Mouse (Mus musculus) olfactory bulb, adult 2 months (tissue): Measurements from ENCODE around the gene Fez2. TPM values are rescaled to one million over a fixed set of nuclear protein-coding genes. Genes with fewer than 3 reads are reported as not detected.

ENCODE experiments used
- H3K27ac ChIP-seq: fragments of 200-500 bp; 2 replicates; pipeline ENCODE4 v1.5.1; 2012; ENCODE audit warnings: low read depth, low read length; ENCODE audit not compliant: insufficient read depth
- H3K4me1 ChIP-seq: fragments of 200-500 bp; 2 replicates; pipeline ENCODE4 v1.6.1; 2012; ENCODE audit warnings: low read length; ENCODE audit not compliant: control insufficient read depth, insufficient read depth
- H3K4me3 ChIP-seq: fragments of 200-500 bp; 2 replicates; pipeline ENCODE4 v1.5.1; 2012; ENCODE audit warnings: mild to moderate bottlenecking, low read depth, low read length, moderate library complexity; ENCODE audit not compliant: insufficient read depth
- CTCF ChIP-seq: fragments of 200-500 bp; IDR thresholded peaks from 2 replicates; pipeline ENCODE4 v1.5.1; 2012; ENCODE audit warnings: low read depth, mild to moderate bottlenecking, low read length, moderate library complexity; ENCODE audit not compliant: insufficient read depth
- POLR2A ChIP-seq: fragments of 200-500 bp; IDR thresholded peaks from 2 replicates; pipeline ENCODE4 v1.6.1; 2012; ENCODE audit warnings: mild to moderate bottlenecking, low read depth, low read length, moderate library complexity; ENCODE audit not compliant: insufficient read depth
- WGBS: fragments of 180-500 bp; shearing (Covaris S2); methylation state at CpG from one replicate; pipeline ENCODE4 v1.1.7; 2018; 5-methylcytosine and 5-hydroxymethylcytosine counted together
- polyA plus RNA-seq: library from polyadenylated mRNA; stranded (reverse); fragments of >200 nt; gene quantifications from 2 replicates; pipeline ENCODE4 v1.2.4, GENCODE M21; 2012; ENCODE audit warnings: low replicate concordance; ENCODE audit not compliant: missing spikeins, insufficient read depth, insufficient read length

Gene Fez2
- polyA plus RNA-seq, 1 experiment, result not detected

- TF ChIP-seq CTCF, result no peak
- TF ChIP-seq POLR2A, result no peak
- Histone ChIP-seq H3K4me3 (no peak overlapping the region), H3K27ac (no peak overlapping the region), H3K4me1 (no peaks in the 10 kb centered on the region)
- WGBS, result 85% methylated on average over 8 of the region's 8 CpGs
These were observed 38.7 kb downstream of the Fez2 start for GRCm38 (mm10) chr17:78379079-78379729.

GRCm38 (mm10) chr17:78376587-78376986 lies 41.4 kb downstream of the Fez2 start:
- WGBS, result 74% methylated on average over 8 of the region's 8 CpGs
- no peak for TF ChIP-seq CTCF
- no peaks in the 10 kb centered on the region for H3K4me1 ChIP-seq
- H3K4me3 ChIP-seq, result no peak overlapping the region
- H3K27ac ChIP-seq, result no peak overlapping the region

- no peak overlapping the region for H3K4me3 ChIP-seq
- WGBS, result 88% methylated on average over 10 of the region's 10 CpGs
- no peak for TF ChIP-seq CTCF
- no peak for TF ChIP-seq POLR2A
- no peaks in the 10 kb centered on the region for H3K4me1 ChIP-seq
- H3K27ac ChIP-seq, result no peak overlapping the region
These were observed 43.2 kb downstream of the Fez2 start for GRCm38 (mm10) chr17:78374756-78375155.

- Histone ChIP-seq H3K4me3 (no peak overlapping the region), H3K27ac (no peak overlapping the region), H3K4me1 (no peaks in the 10 kb centered on the region)
- TF ChIP-seq POLR2A (no peak), CTCF (no peak)
- 94% methylated on average over 8 of the region's 8 CpGs for WGBS
These were observed 44.1 kb downstream of the Fez2 start for GRCm38 (mm10) chr17:78373849-78374248.

- Histone ChIP-seq H3K4me3 (no peak overlapping the region), H3K27ac (no peak overlapping the region), H3K4me1 (no peaks in the 10 kb centered on the region)
- 92% methylated on average over 6 of the region's 6 CpGs for WGBS
- TF ChIP-seq CTCF (no peak), POLR2A (no peak)
These were observed 44.8 kb downstream of the Fez2 start for GRCm38 (mm10) chr17:78373174-78373573.

- 87% methylated on average over 1 of the region's 1 CpGs for WGBS
- Histone ChIP-seq H3K27ac (no peak overlapping the region), H3K4me1 (no peaks in the 10 kb centered on the region), H3K4me3 (no peak overlapping the region)
- no peak for TF ChIP-seq CTCF
- no peak for TF ChIP-seq POLR2A
These were observed 47.5 kb downstream of the Fez2 start for GRCm38 (mm10) chr17:78370445-78370844.

GRCm38 (mm10) chr17:78368481-78368880 lies 49.5 kb downstream of the Fez2 start:
- H3K27ac ChIP-seq, result no peak overlapping the region
- no peaks in the 10 kb centered on the region for H3K4me1 ChIP-seq
- TF ChIP-seq CTCF (no peak), POLR2A (no peak)
- WGBS, result 65% methylated on average over 8 of the region's 8 CpGs
- H3K4me3 ChIP-seq, result no peak overlapping the region

- WGBS, result 91% methylated on average over 7 of the region's 7 CpGs
These were observed 51.9 kb downstream of the Fez2 start for GRCm38 (mm10) chr17:78366070-78366469.

GRCm38 (mm10) chr17:78364555-78365302 lies 53.2 kb downstream of the Fez2 start:
- WGBS, result 97% methylated on average over 23 of the region's 23 CpGs
- H3K27ac ChIP-seq, result no peak overlapping the region
- TF ChIP-seq POLR2A, result no peak
- TF ChIP-seq CTCF, result no peak
- peaks cover 2% of the 10 kb centered on the region; the same call in 1 of the 2 replicates for H3K4me1 ChIP-seq
- H3K4me3 ChIP-seq, result no peak overlapping the region

More at GRCm38 (mm10) chr17:78366070-78366469, 51.9 kb downstream of the Fez2 start:
- Histone ChIP-seq H3K4me1 (no peaks in the 10 kb centered on the region), H3K27ac (no peak overlapping the region), H3K4me3 (no peak overlapping the region)
- TF ChIP-seq CTCF, result no peak
- no peak for TF ChIP-seq POLR2A
